Mouse (Mus musculus) neural tube, embryonic 13.5 days (tissue): ENCODE measurements around the gene Pde3a. TPM values are rescaled to one million over a fixed set of nuclear protein-coding genes. Genes with fewer than 3 reads are reported as not detected.

Experiments
- ATAC-seq: fragments of 200-750 bp; cut with Nextera tagmentation; 2 replicates; pipeline ENCODE4 v1.8.0; 2017; ENCODE audit warnings: low read depth, mild to moderate bottlenecking, moderate TSS enrichment, moderate library complexity
- H3K27ac ChIP-seq: fragments of 300-500 bp; sonication (generic); replicated peaks from 2 replicates; pipeline ENCODE4 v1.5.1; 2015; ENCODE audit warnings: moderate library complexity, mild to moderate bottlenecking, inconsistent platforms
- H3K27me3 ChIP-seq: fragments of 300-500 bp; sonication (generic); 2 replicates; pipeline ENCODE4 v1.6.1; 2015; ENCODE audit warnings: mild to moderate bottlenecking, inconsistent platforms
- H3K36me3 ChIP-seq: fragments of 300-500 bp; sonication (generic); 2 replicates; pipeline ENCODE4 v1.6.1; 2015; ENCODE audit warnings: mild to moderate bottlenecking, inconsistent platforms
- H3K4me1 ChIP-seq: fragments of 300-500 bp; sonication (generic); replicated peaks from 2 replicates; pipeline ENCODE4 v1.6.1; 2015; ENCODE audit warnings: inconsistent platforms
- H3K4me2 ChIP-seq: fragments of 300-500 bp; sonication (generic); 2 replicates; pipeline ENCODE4 v1.6.1; 2015; ENCODE audit warnings: inconsistent platforms, mild to moderate bottlenecking, moderate library complexity
- H3K4me3 ChIP-seq: fragments of 300-500 bp; sonication (generic); 2 replicates; pipeline ENCODE4 v1.5.1; 2015; ENCODE audit warnings: mild to moderate bottlenecking, inconsistent platforms
- H3K9ac ChIP-seq: fragments of 300-500 bp; sonication (generic); 2 replicates; pipeline ENCODE4 v1.6.1; 2015; ENCODE audit warnings: moderate library complexity, mild to moderate bottlenecking, inconsistent platforms
- H3K9me3 ChIP-seq: fragments of 300-500 bp; sonication (generic); 2 replicates; pipeline ENCODE4 v1.6.1; 2016; ENCODE audit warnings: inconsistent platforms
- WGBS: fragments of 180-500 bp; shearing (Covaris S2); methylation state at CpG from one replicate; pipeline ENCODE4 v1.1.7; 2015; 5-methylcytosine and 5-hydroxymethylcytosine counted together
- polyA plus RNA-seq: library from polyadenylated mRNA; unstranded; fragments of >200 nt; fragmentation: Nextera tagmentation; extraction: Ambion mirVana; gene quantifications from 2 replicates; pipeline ENCODE4 v1.2.1, GENCODE M21; 2015

The Pde3a gene
- polyA plus RNA-seq, 1 experiment from 2014 or later, result 2.1 TPM

- no peak overlapping the region for H3K4me3 ChIP-seq
- no peak overlapping the region for H3K27ac ChIP-seq
- H3K9ac ChIP-seq, result no peak overlapping the region
- no peaks in the 10 kb centered on the region for H3K9me3 ChIP-seq
- no peak overlapping the region for H3K4me2 ChIP-seq
- no peak for ATAC-seq
- no peaks in the 10 kb centered on the region for H3K27me3 ChIP-seq
- no peaks in the 10 kb centered on the region for H3K36me3 ChIP-seq
- WGBS, result 92% methylated on average over 7 of the region's 7 CpGs
- no peaks in the 10 kb centered on the region for H3K4me1 ChIP-seq
Measured at GRCm38 (mm10) chr6:141543344-141543743, 294.3 kb downstream of the Pde3a start.
